Mouse (Mus musculus) lung, postnatal 0 days (tissue): ENCODE measurements around the gene Tbc1d1.

Experiments used
- CTCF ChIP-seq: IDR thresholded peaks from 2 replicates; pipeline ENCODE4 v1.5.1; 2016; ENCODE audit warnings: antibody characterized with exemption, mild to moderate bottlenecking
- EP300 ChIP-seq: IDR thresholded peaks from 2 replicates; pipeline ENCODE4 v1.6.1; 2016; ENCODE audit warnings: antibody characterized with exemption, mild to moderate bottlenecking, control low read depth

- TF ChIP-seq CTCF (peak; percentile 47), EP300 (no peak)
These were observed 157.4 kb downstream of the Tbc1d1 start for GRCm38 (mm10) chr5:64313481-64313880.
